Mouse (Mus musculus) limb, embryonic 10.5 days (tissue): Measurements from ENCODE around the gene Noc3l. TPM values are rescaled to one million over a fixed set of nuclear protein-coding genes. Genes with fewer than 3 reads are reported as not detected.

Experiments
- DNase-seq: peaks from one replicate; pipeline ENCODE4 v3.0.0-alpha.2; 2017; ENCODE audit warnings: low spot score
- H3K27ac ChIP-seq: fragments of 300-500 bp; sonication (generic); 2 replicates; pipeline ENCODE4 v1.5.1; 2016; ENCODE audit warnings: mild to moderate bottlenecking
- H3K27me3 ChIP-seq: fragments of 300-500 bp; sonication (generic); 2 replicates; pipeline ENCODE4 v1.6.1; 2016; ENCODE audit warnings: low read depth, mild to moderate bottlenecking; ENCODE audit not compliant: poor library complexity, severe bottlenecking
- H3K36me3 ChIP-seq: fragments of 300-500 bp; sonication (generic); 2 replicates; pipeline ENCODE4 v1.6.1; 2016; ENCODE audit warnings: mild to moderate bottlenecking, moderate library complexity
- H3K4me1 ChIP-seq: fragments of 300-500 bp; sonication (generic); 2 replicates; pipeline ENCODE4 v1.6.1; 2016
- H3K4me3 ChIP-seq: fragments of 300-500 bp; sonication (generic); 2 replicates; pipeline ENCODE4 v1.5.1; 2016; ENCODE audit warnings: mild to moderate bottlenecking, moderate library complexity
- H3K9me3 ChIP-seq: fragments of 300-500 bp; sonication (generic); replicated peaks from 2 replicates; pipeline ENCODE4 v1.6.1; 2016; ENCODE audit warnings: mild to moderate bottlenecking
- WGBS: fragments of 180-500 bp; shearing (Covaris S2); methylation state at CpG from one replicate; pipeline ENCODE4 v1.1.7; 2016; 5-methylcytosine and 5-hydroxymethylcytosine counted together
- polyA plus RNA-seq: library from polyadenylated mRNA; unstranded; fragments of >200 nt; fragmentation: Nextera tagmentation; extraction: Ambion mirVana; gene quantifications from 2 replicates; pipeline ENCODE4 v1.2.1, GENCODE M21; 2016

The Noc3l gene
- polyA plus RNA-seq, 1 experiment from 2014 or later: 11.2 TPM

- Histone ChIP-seq H3K27ac (no peak overlapping the region; the same call in 1 of the 2 replicates), H3K4me1 (peaks cover 34% of the 10 kb centered on the region), H3K4me3 (no peak overlapping the region), H3K9me3 (no peaks in the 10 kb centered on the region), H3K27me3 (no peaks in the 10 kb centered on the region), H3K36me3 (no peaks in the 10 kb centered on the region)
- 67% methylated on average over 6 of the region's 6 CpGs for WGBS
- DNase-seq: no peak
Observed at GRCm38 (mm10) chr19:38746492-38747014, 72.5 kb downstream of the Noc3l start.

DNA sequence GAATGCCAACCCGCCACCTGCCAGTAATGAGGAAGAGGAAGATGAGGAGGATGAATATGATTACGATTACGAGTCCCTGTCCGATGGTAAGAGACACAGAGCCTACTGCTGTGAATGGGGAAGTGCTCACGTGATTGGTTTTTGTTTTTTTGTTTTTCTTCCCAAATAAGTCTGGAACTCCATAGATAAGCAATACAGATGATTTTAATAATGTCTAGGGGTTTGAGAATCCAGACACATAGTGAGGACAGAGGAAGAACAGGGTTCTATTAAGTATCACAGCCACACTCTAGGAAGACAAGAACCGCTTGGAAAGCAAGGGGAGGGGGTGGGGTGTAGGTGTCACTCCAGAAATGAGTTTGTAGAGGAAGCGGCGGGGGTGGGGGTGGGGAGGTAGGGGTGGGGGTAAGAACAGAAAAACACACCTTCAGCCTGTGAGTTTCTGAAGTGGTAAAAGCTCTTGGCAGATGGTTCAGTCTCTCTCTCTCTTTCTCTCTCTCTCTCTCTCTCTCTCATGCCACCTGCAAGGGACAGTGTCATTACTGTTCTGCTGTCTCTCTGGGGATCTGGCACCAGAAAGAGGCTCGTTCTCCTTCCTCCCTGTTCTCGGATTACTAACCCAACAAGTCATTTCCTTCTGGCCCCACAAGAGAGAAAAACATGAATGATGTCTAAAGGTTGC lies 73.1 kb downstream of the Noc3l start:
- Histone ChIP-seq H3K4me1 (peaks cover 34% of the 10 kb centered on the region), H3K9me3 (no peaks in the 10 kb centered on the region), H3K27me3 (no peaks in the 10 kb centered on the region), H3K4me3 (no peak overlapping the region), H3K36me3 (no peaks in the 10 kb centered on the region), H3K27ac (peak overlapping the region; percentile 58; the same call in 1 of the 2 replicates)
- DNase-seq: no peak
- 68% methylated on average over 10 of the region's 10 CpGs for WGBS

- no peak for DNase-seq
- Histone ChIP-seq H3K27ac (no peak overlapping the region; the same call in 1 of the 2 replicates), H3K4me1 (peaks cover 34% of the 10 kb centered on the region), H3K9me3 (no peaks in the 10 kb centered on the region), H3K27me3 (no peaks in the 10 kb centered on the region), H3K4me3 (no peak overlapping the region), H3K36me3 (no peaks in the 10 kb centered on the region)
- 73% methylated on average over 8 of the region's 8 CpGs for WGBS
Observed at GRCm38 (mm10) chr19:38744546-38744945, 74.5 kb downstream of the Noc3l start.

Other genes with a start within 250 kb of the Noc3l start
- gene Tbc1d12, start 17.3 kb upstream of the Noc3l start, polyA plus RNA-seq: 1.3 and 1.8 TPM in 2 replicates
- gene Hells, start 111.7 kb upstream of the Noc3l start, polyA plus RNA-seq: 88.9 and 91.6 TPM in 2 replicates
- gene Cyp2c55, start 187.8 kb upstream of the Noc3l start, polyA plus RNA-seq: not detected in 2 replicates
- gene Cyp2c65, start 241.8 kb upstream of the Noc3l start, polyA plus RNA-seq: not detected in 2 replicates